Mouse (Mus musculus): ENCODE data around the gene Tmem110.

The Tmem110 gene

GRCm38 (mm10) chr14:30902628-30903027, 77.2 kb downstream of the Tmem110 start:
- no peak for DNase-seq (ENCODE audit: low spot score in 2 of 2)

GRCm38 (mm10) chr14:30903036-30903435, 77.6 kb downstream of the Tmem110 start:
- no peak for DNase-seq (ENCODE audit: low spot score in 2 of 2)

- DNase-seq (ENCODE audit: low spot score in 2 of 2): no peak
Measured at GRCm38 (mm10) chr14:30904307-30904706, 78.9 kb downstream of the Tmem110 start.

DNA sequence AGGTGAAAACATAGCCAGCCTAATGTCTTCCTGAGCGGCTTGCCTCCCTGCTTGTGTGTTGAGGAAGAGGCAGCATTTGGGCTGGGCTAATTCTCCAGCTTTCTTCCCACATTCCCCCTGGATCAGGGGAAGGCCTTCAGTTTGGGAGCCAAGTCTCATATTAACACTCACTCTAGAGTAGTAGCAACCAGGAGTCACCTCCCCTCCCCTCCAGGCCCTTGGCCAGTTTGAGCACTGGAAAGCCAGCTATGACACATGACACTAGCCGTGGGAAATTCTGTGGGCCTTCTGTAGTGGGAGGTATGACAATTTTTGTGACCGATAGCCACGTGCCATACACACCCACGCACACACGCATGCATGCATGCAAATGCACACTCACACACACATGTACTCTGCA, 80.6 kb downstream of the Tmem110 start:
- DNase-seq (ENCODE audit: low spot score in 2 of 2): no peak

DNA sequence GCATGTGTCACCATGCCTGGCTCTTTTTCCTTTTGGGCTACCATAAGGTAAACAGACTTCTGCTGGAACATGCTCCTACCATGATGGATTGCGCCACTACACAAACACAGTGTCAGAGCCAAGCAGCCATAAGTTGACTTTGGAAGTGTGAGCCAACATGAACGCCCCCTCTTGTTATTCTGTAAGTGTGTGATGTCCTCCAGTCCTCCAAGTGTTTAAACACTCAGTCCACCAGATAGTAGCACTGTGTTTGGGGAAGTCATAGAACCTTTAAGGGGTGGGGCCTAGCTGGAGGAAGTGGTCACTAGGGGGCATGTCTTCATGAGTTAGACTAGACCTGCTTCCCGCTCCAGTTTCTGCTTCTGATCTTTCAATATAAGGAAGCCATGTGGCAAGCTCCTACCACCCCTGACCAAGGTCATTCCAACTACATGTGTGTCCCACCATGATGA, 82.5 kb downstream of the Tmem110 start:
- DNase-seq (ENCODE audit: low spot score in 2 of 2): no peak

DNA sequence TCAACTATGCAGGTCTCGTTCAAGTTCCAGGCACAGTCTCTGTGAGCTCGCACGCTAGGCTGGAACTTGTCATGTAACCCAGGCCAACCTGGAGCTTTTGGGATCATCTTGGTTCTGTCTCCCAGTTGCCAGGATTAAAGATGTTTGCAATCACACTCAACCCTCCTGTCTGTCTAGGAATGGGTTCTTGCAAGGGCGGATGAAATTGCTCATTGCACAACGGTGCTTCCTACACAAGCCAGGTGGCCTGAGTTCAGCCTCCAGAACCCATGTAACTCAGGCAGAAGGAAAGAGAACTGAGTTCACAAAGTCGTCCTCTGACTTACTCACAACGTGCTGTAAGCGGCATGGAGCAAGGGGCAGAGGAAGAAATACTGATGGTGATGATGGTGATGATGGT, 85.8 kb downstream of the Tmem110 start:
- no peak for DNase-seq (ENCODE audit: low spot score in 2 of 2)

DNA sequence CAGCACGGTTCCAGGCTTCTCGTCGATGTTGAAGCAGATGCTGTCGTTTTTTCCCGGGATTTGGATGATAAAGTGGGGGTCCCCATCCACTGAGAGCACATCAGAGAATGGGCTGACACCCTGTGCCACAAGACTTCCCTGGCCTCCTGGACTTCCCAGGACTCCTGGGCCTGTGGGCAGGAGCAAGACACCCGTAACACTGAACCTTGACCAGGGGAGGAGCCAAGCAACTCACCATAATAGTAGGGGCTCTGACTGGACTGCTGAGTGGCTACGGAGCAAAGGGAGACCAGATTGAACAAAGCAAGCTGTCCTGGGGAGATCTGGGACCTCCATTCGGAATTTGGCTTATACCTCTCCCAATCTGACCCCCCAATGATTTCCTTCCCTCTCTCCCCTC, 87.3 kb downstream of the Tmem110 start:
- no peak for DNase-seq (ENCODE audit: low spot score in 2 of 2)

DNA sequence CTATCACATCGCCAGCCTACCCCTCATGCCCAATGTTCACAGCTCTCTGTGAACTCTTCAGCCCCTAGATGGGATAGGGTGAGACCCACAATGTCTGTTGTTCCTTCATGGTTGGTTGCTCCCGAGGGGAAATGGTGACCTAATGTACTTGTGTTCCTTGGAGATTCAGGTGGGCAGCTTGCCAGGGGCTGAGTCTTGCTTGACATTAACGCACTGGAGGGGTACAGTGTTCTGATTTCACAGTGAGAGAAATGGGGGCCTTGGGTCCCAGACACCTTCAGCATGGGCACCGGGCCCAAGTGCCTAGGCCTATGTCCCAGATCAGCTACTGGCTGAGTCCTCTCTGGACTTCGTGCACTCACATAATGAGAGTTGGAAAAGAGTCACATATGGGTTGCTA, 88.0 kb downstream of the Tmem110 start:
- DNase-seq (ENCODE audit: low spot score in 2 of 2): no peak

DNA sequence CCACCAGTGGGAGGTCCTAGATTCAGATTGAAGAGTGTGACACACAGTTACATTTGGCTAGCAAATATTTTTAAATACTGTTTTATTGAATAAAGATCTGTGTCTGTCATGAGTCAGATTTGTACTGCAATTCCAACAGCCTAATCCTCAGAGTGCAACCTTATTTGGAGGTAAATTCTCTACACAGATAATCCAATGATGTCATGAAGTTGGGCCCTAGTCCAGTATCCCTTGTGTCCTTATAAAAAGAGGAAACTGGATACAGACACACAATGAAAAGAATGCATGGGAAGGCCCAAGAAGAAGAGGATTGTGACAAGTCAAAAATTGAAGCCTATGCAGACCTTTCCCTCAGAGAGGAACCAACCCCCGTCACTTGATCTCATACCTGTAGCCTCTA, 91.1 kb downstream of the Tmem110 start:
- DNase-seq (ENCODE audit: low spot score in 2 of 2): no peak

DNA sequence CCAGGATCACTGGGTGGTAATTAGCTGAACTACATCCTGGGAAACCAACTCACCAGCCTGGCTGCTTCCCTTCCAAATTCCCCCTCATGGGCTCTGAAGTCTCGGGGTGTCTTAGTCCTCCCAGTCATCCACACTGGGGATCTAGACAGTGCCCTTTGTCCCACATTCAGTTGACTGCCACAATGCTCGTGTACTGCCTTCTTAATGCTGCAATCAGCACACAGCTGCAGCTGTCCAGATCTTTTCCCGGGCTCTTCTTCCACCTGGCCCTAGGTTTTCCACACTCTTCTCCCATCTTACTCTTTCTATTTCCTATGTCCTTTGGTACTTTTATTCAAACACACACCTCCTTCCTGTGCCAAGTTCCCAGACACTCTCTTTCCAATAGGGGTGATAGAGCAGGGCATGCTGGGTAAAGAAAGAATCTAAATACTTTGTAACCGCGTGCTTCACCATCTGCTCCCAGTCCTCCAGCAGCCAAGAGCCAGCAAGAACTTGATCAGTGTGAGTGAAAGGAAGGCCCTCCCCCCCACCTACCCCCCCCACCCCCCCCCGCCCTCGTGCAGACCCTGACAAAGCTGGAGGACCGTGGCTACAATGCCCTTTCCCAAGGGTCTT, 96.8 kb downstream of the Tmem110 start:
- no peak for DNase-seq (ENCODE audit: low spot score in 2 of 2)

- no peak for DNase-seq (ENCODE audit: low spot score in 2 of 2)
Measured at GRCm38 (mm10) chr14:30923375-30924105, 98.2 kb downstream of the Tmem110 start, which contains the start of gene Itih3. Gene Itih3 (minus strand): TSS chr14:30923760.

GRCm38 (mm10) chr14:30925492-30925891, 100.1 kb downstream of the Tmem110 start:
- no peak for DNase-seq (ENCODE audit: low spot score in 2 of 2)

Measured in thymus, postnatal 10 days (tissue).